Mouse (Mus musculus) CD4-positive, CD25-positive, alpha-beta regulatory T cell, adult 2 months (primary cell): ENCODE results near the gene Ssbp2.

ENCODE experiments used
- DNase-seq: peaks from one replicate; pipeline ENCODE4 v3.0.0-alpha.2; 2012; ENCODE audit warnings: low read depth, low spot score

The Ssbp2 gene

GRCm38 (mm10) chr13:91631291-91631799, 171.3 kb downstream of the Ssbp2 start:
- DNase-seq = peak; percentile 44

- no peak for DNase-seq
These were observed 174.0 kb downstream of the Ssbp2 start for GRCm38 (mm10) chr13:91634123-91634522.

DNA sequence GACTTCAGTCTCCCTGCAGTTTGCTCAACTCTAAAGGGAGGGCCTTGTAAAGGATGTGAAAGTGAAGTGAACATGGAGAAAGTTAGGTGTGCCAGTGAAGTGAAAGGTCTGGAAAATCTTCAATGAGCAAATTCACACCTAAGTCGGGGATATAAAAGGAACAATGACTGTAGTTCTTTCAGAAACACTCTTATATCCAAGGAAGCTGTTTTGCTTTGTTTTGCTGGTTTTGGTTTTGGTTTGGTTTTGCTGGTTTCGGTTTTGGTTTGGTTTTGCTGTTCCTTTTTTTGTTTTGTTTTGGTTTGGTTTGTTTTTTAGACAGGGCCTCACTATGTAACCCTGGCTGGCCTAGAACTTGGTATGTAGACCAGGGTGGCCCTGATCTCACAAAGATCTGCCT, 175.9 kb downstream of the Ssbp2 start:
- peak; percentile 67 for DNase-seq

- peak; percentile 94 for DNase-seq
These were observed 176.7 kb downstream of the Ssbp2 start for GRCm38 (mm10) chr13:91636814-91637213.

- no peak for DNase-seq
These were observed 178.8 kb downstream of the Ssbp2 start for GRCm38 (mm10) chr13:91638836-91639235.

DNA sequence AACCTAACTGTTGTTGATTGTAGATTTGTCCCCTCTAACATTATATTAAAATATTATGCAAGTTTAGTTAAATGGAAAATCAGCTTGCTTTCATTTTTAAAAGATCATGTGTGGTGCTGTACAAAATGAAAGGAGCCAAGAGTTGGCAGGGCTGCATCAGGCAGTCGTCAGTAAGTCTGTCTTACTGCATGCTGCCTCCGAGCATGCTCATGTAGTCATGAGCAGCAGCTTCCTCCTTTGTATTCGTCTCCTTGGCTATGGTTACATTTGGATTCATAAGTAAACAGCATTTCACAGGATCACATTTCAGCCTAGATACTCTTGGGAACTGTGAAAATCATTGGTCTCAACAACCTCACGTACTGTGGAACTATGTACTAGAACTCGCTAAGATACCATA, 180.1 kb downstream of the Ssbp2 start:
- no peak for DNase-seq

DNA sequence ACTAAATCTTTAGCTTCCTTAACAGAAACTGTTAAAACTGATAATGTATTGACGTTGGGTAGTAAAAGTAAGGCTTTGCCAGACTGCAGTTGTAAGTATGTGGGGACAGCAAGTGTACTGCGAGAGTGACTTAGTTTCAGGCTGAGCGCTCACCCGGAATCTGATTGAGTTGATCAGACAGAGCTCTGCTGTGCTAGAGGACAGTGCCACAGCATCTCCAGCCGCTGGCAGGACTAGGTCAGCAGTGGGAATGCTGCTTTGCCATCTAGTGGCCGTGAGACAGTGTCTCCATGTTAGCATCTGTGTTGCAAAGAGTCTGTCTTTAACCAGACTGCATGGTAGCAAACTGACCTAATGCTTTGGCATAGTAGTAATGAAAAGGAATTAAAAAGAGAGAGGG, 188.2 kb downstream of the Ssbp2 start:
- no peak for DNase-seq

GRCm38 (mm10) chr13:91649926-91650325, 189.8 kb downstream of the Ssbp2 start:
- no peak for DNase-seq

DNA sequence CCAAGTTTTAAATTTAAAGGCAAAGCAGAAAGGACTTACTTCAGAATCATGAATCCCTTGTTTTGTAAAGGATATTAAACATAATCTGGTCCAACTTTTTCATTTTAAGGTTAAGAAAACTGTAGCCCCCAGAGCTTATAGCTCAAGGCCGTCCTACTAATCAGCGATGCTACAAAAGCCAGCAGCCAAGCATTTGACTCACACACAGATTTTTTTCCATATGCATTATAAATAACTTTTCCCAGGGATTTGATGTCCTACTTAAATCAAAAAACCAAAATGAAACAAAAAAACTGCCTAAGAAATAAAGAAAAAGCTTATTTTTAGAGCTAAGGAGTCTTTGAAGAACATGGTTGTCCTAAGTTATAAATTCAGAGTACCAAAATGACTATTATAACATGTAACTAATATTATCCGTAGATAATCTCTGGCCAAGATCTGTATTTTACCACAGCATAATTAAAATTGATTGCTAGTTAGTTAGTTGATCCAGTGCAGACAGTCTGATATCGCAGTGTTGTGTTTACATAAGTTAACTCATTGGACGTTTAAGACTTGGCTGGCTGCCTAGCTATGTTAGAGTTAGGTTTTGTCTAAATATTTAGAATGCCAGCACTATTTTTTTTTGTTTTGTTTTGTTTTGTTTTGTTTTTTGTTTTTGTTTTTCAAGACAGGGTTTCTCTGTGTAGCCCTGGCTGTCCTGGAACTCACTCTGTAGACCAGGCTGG, 201.1 kb downstream of the Ssbp2 start:
- DNase-seq = no peak

- no peak for DNase-seq
These were observed 202.7 kb downstream of the Ssbp2 start for GRCm38 (mm10) chr13:91662751-91663150.

- no peak for DNase-seq
These were observed 213.2 kb downstream of the Ssbp2 start for GRCm38 (mm10) chr13:91673241-91673640.

GRCm38 (mm10) chr13:91680764-91681437, 220.8 kb downstream of the Ssbp2 start:
- DNase-seq = no peak

- no peak for DNase-seq
These were observed 221.4 kb downstream of the Ssbp2 start for GRCm38 (mm10) chr13:91681474-91681873.

GRCm38 (mm10) chr13:91690118-91690517, 230.0 kb downstream of the Ssbp2 start:
- DNase-seq = no peak

GRCm38 (mm10) chr13:91693615-91694014, 233.5 kb downstream of the Ssbp2 start:
- no peak for DNase-seq

DNA sequence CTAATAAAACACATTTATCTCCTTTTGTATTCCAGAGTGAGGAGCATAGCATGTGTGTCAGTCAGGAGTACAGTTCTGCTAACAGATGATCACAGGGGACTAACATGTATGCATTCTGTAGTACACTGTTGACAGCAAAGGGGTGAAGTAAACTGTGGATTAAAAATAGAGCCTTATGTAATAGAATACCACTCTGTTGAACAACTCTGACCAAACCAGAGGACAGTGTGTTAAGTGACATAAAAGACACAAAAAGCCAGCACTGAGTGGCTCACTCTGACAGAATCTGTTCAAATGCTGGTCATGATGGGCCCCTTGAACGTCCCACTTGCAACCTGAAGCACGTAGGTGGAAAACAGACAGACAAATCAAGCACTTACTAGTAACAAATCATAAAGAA, 235.3 kb downstream of the Ssbp2 start:
- no peak for DNase-seq

GRCm38 (mm10) chr13:91696109-91696645, 236.1 kb downstream of the Ssbp2 start:
- no peak for DNase-seq

DNA sequence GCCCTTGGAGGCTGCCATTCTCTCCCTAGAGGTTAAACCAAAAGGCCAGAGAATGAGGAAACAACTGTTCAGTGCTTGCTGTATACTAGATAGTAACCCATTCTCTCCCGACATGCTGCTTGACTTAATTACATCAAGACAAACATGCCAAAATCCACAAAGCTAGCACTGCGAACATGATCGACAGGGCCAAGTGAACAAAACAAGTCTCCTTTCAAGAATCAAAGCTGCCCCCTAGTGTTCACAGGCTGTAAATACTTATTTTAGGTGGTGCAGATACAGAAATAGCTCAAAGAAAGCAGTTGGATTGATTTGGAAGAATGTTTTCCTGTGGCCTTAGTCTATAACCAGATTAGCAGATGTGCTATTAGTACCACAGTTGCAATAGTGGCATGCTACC, 236.9 kb downstream of the Ssbp2 start:
- peak; percentile 66 for DNase-seq

DNA sequence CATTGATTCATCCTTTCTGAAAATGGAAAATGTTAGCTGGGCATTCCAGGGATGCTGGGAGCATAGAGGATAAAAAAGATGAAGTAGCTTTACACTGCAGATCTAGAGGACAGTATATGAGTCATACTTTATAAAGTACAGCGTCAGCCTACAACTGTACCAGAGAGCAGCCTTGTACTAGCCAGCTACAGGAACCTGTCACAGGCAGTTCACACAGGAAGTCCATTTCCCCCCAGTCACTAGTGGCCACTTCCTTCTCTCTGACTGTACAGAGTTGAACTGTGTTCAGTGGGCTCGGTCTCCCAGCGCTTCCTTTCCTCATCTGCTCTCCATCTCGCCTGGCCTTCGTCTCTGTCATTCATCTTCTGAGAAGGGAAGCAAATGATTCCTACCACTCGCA, 242.3 kb downstream of the Ssbp2 start:
- peak; percentile 36 for DNase-seq

GRCm38 (mm10) chr13:91719487-91719886, 259.4 kb downstream of the Ssbp2 start:
- DNase-seq = no peak

DNA sequence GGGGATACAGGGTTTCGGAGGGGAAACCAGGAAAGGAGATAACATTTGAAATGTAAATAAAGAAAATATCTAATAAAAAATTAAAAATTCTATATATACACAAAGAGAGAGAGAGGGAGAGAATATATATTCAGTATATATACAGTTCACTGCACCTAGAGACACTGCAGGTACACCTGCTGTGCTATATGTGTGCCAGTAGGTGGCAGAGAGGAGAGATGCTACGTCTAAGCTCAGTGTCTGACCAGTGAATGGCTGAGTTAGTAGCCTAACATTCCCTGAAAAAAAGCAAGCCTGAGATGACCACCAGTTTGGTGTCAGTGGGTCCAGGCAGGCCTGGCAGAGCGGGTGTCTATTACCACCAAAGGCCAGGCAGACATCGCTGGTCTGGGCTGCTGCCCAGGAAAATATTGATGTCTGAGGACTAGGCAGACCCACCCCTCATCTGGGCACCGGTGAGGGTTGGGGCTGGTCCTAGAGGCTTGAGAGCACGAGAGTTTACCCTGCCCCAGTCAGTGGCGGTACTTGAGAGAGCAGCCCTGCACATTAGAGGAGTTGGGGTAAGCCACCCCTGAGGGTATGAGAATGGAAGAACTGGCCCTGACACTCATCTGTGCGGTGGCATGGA, 263.1 kb downstream of the Ssbp2 start:
- DNase-seq = peak; percentile 63

- DNase-seq = no peak
These were observed 263.6 kb downstream of the Ssbp2 start for GRCm38 (mm10) chr13:91723736-91724119.
